Mouse (Mus musculus): ENCODE results near the gene Krtap15. TPM values are rescaled to one million over a fixed set of nuclear protein-coding genes. Genes with fewer than 3 reads are reported as not detected.

The Krtap15 gene
- not detected for polyA plus RNA-seq (2014; fragmentation: Illumina TruSeq; extraction: RNeasy Lipid Tissue Mini Kit (QIAGEN cat#74804); ENCODE audit: insufficient read depth, low read depth, low replicate concordance)

GRCm38 (mm10) chr16:88820066-88820465, at the start of gene Krtap15:
TSS of gene Krtap15 (plus strand) at chr16:88820215.

GRCm38 (mm10) chr16:88774106-88774505, 45.9 kb upstream of the Krtap15 start, which contains the start of gene 2310057N15Rik:
TSS of gene 2310057N15Rik (minus strand) at chr16:88774206.

DNA sequence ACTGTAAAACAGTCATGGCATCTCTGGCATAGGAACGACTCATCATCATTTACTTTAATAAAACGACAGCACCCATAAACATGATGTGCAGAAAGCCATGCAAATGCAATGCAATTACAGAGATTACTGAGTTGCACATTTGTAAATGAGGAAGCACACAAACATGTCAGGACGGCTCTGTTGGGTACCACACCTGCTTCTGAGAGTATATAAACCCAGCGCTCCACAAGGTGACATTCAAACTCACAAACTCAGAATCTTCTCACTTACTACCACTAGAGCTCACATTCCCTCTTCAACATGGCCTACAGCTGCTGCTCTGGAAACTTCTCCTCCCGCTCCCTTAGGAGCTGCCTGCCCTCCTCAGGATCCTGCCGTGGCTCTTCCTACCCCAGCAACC, 42.4 kb upstream of the Krtap15 start, which contains the start of gene Gm5965:
Gene Gm5965, plus strand, starts transcription at position 301 of the 400 bp plus-strand sequence.

DNA sequence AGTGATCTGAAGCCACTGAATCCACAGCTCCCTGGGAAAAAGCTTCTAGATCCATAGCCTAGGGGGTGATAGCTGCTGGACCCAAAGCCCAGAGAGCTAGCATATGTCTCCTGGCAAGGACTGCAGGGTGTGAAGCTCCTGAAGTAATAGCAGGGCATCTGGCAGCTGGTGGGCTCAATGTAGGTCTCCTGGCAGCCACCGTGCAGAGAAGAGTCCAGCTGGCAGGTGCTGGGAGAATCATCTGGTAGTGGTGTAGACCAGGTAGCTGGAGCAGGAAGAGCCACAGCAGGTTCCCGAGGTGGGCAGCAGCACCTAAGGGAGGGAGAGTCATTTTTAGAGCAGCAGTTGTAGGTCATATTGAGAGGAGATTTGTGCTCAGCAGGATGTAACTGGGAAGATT, 8.2 kb upstream of the Krtap15 start, which contains the start of gene Gm20741:
Gene Gm20741, minus strand, starts transcription at position 394 of the 400 bp plus-strand sequence.

GRCm38 (mm10) chr16:88826095-88826652, 6.2 kb downstream of the Krtap15 start, which contains the start of gene Krtap14:
TSS of gene Krtap14 (minus strand) at chr16:88826145.

DNA sequence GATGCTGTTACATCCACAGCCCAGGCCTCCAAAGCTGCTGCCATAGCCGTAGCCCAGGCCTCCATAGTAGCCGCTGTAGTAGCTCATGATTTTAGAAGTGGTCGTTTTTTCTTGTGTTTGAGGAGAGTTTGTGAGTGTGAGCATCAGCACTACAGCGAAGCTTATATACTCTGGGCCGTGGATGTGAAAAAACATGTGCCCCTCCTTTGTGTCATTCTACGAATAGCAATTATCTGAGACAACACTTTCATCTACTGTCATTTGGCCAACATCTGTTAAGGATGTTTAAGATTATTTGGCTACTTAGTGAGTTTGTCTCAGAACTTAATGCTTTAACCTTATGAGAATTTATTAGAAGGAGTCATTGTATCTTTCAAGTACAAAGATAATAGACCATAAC, 49.3 kb downstream of the Krtap15 start, which contains the start of gene Krtap19-1:
Gene Krtap19-1, minus strand, starts transcription at position 101 of the 400 bp plus-strand sequence.

DNA sequence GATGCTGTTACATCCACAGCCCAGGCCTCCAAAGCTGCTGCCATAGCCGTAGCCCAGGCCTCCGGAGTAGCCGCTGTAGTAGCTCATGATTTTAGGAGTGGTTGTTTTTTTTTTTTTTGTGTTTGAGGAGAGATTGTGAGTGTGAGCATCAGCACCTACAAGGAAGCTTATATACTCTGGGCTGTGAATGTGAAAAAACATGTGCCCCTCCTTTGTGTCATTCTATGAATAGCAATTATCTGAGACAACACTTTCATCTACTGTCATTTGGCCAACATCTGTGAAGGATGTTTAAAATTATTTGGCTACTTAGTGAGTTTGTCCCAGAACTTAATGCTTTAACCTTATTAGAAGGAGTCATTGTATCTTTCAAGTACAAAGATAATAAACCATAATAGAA, 54.2 kb downstream of the Krtap15 start, which contains the start of gene Krtap19-2:
Gene Krtap19-2, minus strand, starts transcription at position 101 of the 400 bp plus-strand sequence.

GRCm38 (mm10) chr16:88877938-88878337, 57.9 kb downstream of the Krtap15 start, which contains the start of gene Krtap19-3:
TSS of gene Krtap19-3 (minus strand) at chr16:88878038.

Other genes starting within 250 kb of the Krtap15 start
- not detected for gene Krtap24-1, start 207.9 kb upstream of the Krtap15 start, polyA plus RNA-seq (2014; fragmentation: Illumina TruSeq; extraction: RNeasy Lipid Tissue Mini Kit (QIAGEN cat#74804); ENCODE audit: insufficient read depth, low read depth, low replicate concordance)
- gene 2310079G19Rik, start 192.5 kb upstream of the Krtap15 start, polyA plus RNA-seq (2014; fragmentation: Illumina TruSeq; extraction: RNeasy Lipid Tissue Mini Kit (QIAGEN cat#74804); ENCODE audit: insufficient read depth, low read depth, low replicate concordance), result not detected
- gene Krtap26-1, start 172.4 kb upstream of the Krtap15 start, polyA plus RNA-seq (2014; fragmentation: Illumina TruSeq; extraction: RNeasy Lipid Tissue Mini Kit (QIAGEN cat#74804); ENCODE audit: insufficient read depth, low read depth, low replicate concordance), result not detected
- not detected for gene Krtap27-1, start 148.5 kb upstream of the Krtap15 start, polyA plus RNA-seq (2014; fragmentation: Illumina TruSeq; extraction: RNeasy Lipid Tissue Mini Kit (QIAGEN cat#74804); ENCODE audit: insufficient read depth, low read depth, low replicate concordance)
- not detected for gene 2310061N02Rik, start 112.3 kb upstream of the Krtap15 start, polyA plus RNA-seq (2014; fragmentation: Illumina TruSeq; extraction: RNeasy Lipid Tissue Mini Kit (QIAGEN cat#74804); ENCODE audit: insufficient read depth, low read depth, low replicate concordance)
- not detected for gene Krtap13-1, start 91.4 kb upstream of the Krtap15 start, polyA plus RNA-seq (2014; fragmentation: Illumina TruSeq; extraction: RNeasy Lipid Tissue Mini Kit (QIAGEN cat#74804); ENCODE audit: insufficient read depth, low read depth, low replicate concordance)
- not detected for gene Krtap13, start 68.6 kb upstream of the Krtap15 start, polyA plus RNA-seq (2014; fragmentation: Illumina TruSeq; extraction: RNeasy Lipid Tissue Mini Kit (QIAGEN cat#74804); ENCODE audit: insufficient read depth, low read depth, low replicate concordance)
- not detected for gene 2310034C09Rik, start 61.4 kb upstream of the Krtap15 start, polyA plus RNA-seq (2014; fragmentation: Illumina TruSeq; extraction: RNeasy Lipid Tissue Mini Kit (QIAGEN cat#74804); ENCODE audit: insufficient read depth, low read depth, low replicate concordance)
- gene 2310057N15Rik, start 46.0 kb upstream of the Krtap15 start, polyA plus RNA-seq (2014; fragmentation: Illumina TruSeq; extraction: RNeasy Lipid Tissue Mini Kit (QIAGEN cat#74804); ENCODE audit: insufficient read depth, low read depth, low replicate concordance), result not detected
- gene Gm5965, start 42.3 kb upstream of the Krtap15 start, polyA plus RNA-seq (2014; fragmentation: Illumina TruSeq; extraction: RNeasy Lipid Tissue Mini Kit (QIAGEN cat#74804); ENCODE audit: insufficient read depth, low read depth, low replicate concordance), result not detected
- not detected for gene Gm20741, start 8.0 kb upstream of the Krtap15 start, polyA plus RNA-seq (2014; fragmentation: Illumina TruSeq; extraction: RNeasy Lipid Tissue Mini Kit (QIAGEN cat#74804); ENCODE audit: insufficient read depth, low read depth, low replicate concordance)
- not detected for gene Krtap14, start 5.9 kb downstream of the Krtap15 start, polyA plus RNA-seq (2014; fragmentation: Illumina TruSeq; extraction: RNeasy Lipid Tissue Mini Kit (QIAGEN cat#74804); ENCODE audit: insufficient read depth, low read depth, low replicate concordance)
- gene Krtap19-1, start 49.2 kb downstream of the Krtap15 start, polyA plus RNA-seq (2014; fragmentation: Illumina TruSeq; extraction: RNeasy Lipid Tissue Mini Kit (QIAGEN cat#74804); ENCODE audit: insufficient read depth, low read depth, low replicate concordance), result not detected
- gene Krtap19-2, start 54.1 kb downstream of the Krtap15 start, polyA plus RNA-seq (2014; fragmentation: Illumina TruSeq; extraction: RNeasy Lipid Tissue Mini Kit (QIAGEN cat#74804); ENCODE audit: insufficient read depth, low read depth, low replicate concordance), result not detected
- gene Krtap19-3, start 57.8 kb downstream of the Krtap15 start, polyA plus RNA-seq (2014; fragmentation: Illumina TruSeq; extraction: RNeasy Lipid Tissue Mini Kit (QIAGEN cat#74804); ENCODE audit: insufficient read depth, low read depth, low replicate concordance), result not detected
- gene Krtap19-4, start 64.9 kb downstream of the Krtap15 start, polyA plus RNA-seq (2014; fragmentation: Illumina TruSeq; extraction: RNeasy Lipid Tissue Mini Kit (QIAGEN cat#74804); ENCODE audit: insufficient read depth, low read depth, low replicate concordance), result not detected
- not detected for gene Krtap19-5, start 76.2 kb downstream of the Krtap15 start, polyA plus RNA-seq (2014; fragmentation: Illumina TruSeq; extraction: RNeasy Lipid Tissue Mini Kit (QIAGEN cat#74804); ENCODE audit: insufficient read depth, low read depth, low replicate concordance)
- gene Krtap19-9b, start 112.0 kb downstream of the Krtap15 start, polyA plus RNA-seq (2014; fragmentation: Illumina TruSeq; extraction: RNeasy Lipid Tissue Mini Kit (QIAGEN cat#74804); ENCODE audit: insufficient read depth, low read depth, low replicate concordance), result not detected
- gene Krtap16-3, start 142.7 kb downstream of the Krtap15 start, polyA plus RNA-seq (2014; fragmentation: Illumina TruSeq; extraction: RNeasy Lipid Tissue Mini Kit (QIAGEN cat#74804); ENCODE audit: insufficient read depth, low read depth, low replicate concordance), result not detected
- not detected for gene Krtap22-2, start 190.5 kb downstream of the Krtap15 start, polyA plus RNA-seq (2014; fragmentation: Illumina TruSeq; extraction: RNeasy Lipid Tissue Mini Kit (QIAGEN cat#74804); ENCODE audit: insufficient read depth, low read depth, low replicate concordance)
- gene Gm10229, start 195.1 kb downstream of the Krtap15 start, polyA plus RNA-seq (2014; fragmentation: Illumina TruSeq; extraction: RNeasy Lipid Tissue Mini Kit (QIAGEN cat#74804); ENCODE audit: insufficient read depth, low read depth, low replicate concordance), result not detected
- not detected for gene Krtap6-1, start 211.5 kb downstream of the Krtap15 start, polyA plus RNA-seq (2014; fragmentation: Illumina TruSeq; extraction: RNeasy Lipid Tissue Mini Kit (QIAGEN cat#74804); ENCODE audit: insufficient read depth, low read depth, low replicate concordance)
- not detected for gene Gm10228, start 221.3 kb downstream of the Krtap15 start, polyA plus RNA-seq (2014; fragmentation: Illumina TruSeq; extraction: RNeasy Lipid Tissue Mini Kit (QIAGEN cat#74804); ENCODE audit: insufficient read depth, low read depth, low replicate concordance)
- gene Krtap6-5, start 227.7 kb downstream of the Krtap15 start, polyA plus RNA-seq (2014; fragmentation: Illumina TruSeq; extraction: RNeasy Lipid Tissue Mini Kit (QIAGEN cat#74804); ENCODE audit: insufficient read depth, low read depth, low replicate concordance), result not detected
- gene 1110025L11Rik, start 243.8 kb downstream of the Krtap15 start, polyA plus RNA-seq (2014; fragmentation: Illumina TruSeq; extraction: RNeasy Lipid Tissue Mini Kit (QIAGEN cat#74804); ENCODE audit: insufficient read depth, low read depth, low replicate concordance), result not detected